Mouse (Mus musculus) retina, adult 2 months (tissue): ENCODE measurements around the gene Gm49369.
A peak's percentile ranks its signal among the peaks of the same experiment; 100 is the strongest.
"Not testable (repeated sequence)": the region's sequence is repeated elsewhere in the genome, so short reads cannot be mapped to it uniquely, and the experiment has no call there.

Experiments
- DNase-seq: peaks from one replicate; pipeline ENCODE4 v3.0.0-alpha.2; 2012; ENCODE audit warnings: low read depth, low spot score

Gm49369 gene

DNA sequence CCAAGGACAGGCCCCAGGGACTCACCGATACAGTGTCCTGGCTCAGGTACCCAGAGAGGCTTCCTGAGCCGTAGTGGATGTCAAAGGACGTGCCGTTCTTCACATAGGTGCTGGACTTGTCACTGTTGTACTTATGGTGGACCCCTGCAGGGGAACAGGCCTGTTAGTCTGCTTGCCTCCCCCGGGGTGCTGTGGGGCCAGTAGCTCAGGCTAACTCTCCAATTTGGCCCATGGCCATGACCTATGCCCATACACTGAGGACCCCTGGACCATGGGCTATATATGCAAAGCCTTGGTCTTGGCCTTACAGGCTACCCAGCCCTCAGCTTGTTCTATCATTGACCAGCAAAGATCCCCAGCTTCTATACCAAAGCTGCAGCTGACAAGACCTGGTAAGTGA lies at the start of gene Gm49369:
TSS of gene Gm49369 (minus strand) at position 101 of the 400 bp plus-strand sequence.
- no peak for DNase-seq

DNA sequence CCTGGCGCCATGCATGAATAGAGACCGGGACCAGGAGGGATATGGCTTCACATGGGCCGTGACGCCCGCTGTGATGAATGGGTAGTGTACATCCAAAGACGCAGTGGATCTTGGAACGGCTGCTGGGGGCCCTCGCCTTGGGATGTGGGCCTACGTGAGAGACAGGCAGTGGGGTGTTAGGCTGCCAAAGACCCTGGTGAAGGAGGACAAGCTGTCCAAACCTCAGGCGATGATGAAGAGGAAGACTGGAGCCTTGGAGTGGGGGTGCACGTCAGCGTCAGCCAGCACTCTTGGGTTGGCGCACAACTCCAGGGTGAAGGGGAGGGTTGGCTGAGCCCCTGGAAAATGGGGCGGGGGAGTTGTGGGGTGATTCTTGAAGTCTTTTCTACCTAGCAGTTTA lies 48.6 kb upstream of the Gm49369 start:
- DNase-seq, result no peak

DNA sequence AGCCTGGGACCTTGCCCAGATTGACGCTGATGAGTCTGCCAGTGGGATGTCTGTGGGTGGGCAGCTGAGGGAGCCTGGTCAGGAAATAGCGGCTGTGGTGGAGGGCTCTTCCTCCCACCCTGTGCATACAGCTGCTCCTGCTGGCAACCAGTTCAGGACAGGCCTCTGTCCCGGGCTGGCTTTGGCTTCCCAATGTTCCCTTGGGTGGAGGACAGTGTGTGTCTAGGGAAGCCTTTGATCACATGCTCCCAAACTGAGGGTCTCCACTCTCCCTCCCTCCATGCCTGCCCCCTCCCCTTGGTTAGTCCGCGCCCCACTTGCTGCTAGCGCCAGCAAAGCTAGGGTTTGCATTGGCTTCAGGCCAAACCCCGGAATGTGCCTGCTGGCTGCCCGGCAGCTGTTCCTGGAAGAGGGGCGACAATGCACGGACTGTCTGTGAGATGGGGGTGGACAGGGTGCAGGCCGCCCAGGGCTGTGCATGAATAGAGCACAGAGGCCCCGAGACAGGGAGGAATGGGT lies 47.8 kb upstream of the Gm49369 start:
- DNase-seq, result no peak

DNA sequence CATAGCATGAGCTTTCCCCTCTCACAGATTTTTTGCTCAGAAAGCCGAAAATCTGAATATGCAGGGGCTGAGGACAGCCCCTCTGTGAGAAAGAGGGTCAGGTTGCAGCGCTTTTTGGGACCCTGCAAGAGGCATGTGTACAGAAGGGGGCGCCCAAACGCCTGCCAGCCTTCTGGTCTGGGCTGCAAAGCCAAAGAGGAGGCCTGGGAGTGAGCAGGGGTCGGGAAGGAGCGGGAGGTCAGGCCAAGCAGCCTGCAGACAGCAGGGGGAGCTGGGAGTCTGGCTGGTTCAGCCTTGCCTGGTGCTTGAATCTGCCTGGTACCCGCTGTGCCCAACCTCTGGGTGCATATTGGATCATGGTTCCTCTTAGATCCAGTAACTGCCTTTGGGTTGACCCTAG lies 45.7 kb upstream of the Gm49369 start:
- no peak for DNase-seq

DNA sequence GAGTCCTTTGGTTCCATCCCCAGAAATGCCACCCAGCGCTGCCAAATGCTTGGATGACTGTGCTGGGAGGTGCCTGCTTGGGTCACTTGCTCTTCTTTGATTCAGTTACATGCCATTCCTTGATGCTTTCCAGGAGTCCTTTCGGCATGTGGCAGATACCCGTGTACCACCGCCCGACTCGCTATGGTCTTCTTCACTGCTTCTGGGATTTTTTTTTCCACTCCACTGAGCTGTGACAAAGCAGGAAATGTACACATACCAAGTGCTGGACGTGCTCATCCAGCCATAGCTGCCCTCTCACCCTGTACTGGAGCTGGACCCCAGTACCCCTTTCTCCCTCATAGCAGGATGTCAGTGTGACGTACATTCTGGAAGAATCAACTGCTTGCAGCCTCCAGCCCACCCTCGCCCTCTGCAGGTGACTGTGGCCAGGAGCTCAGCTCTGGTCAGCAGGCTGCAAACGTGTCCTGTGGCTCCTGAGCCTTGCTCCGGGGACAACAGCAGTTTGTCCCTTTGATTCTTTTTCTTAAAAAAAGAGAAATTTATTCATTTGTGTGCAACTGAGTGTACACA lies 43.3 kb upstream of the Gm49369 start:
- DNase-seq, result peak; percentile 11

DNA sequence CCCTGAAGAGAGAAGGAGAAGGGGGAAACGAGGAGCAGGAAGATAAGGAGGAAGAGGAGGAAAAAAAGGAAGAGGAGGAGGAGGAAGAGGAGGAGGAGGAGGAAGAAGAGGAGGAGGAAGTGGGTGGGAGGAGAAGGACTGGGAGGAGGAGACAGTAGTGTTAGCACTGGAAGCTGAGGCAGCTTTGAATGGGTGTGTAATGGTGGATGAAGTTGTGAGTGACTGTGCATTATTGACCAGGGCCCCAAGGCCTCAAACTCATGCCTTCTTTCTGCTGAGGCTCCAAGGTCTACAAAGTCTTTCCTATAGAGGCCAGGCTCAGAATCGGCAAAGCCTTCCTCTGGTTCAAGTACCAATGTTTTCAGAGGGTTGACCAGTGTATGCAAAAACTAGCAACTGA lies 39.4 kb upstream of the Gm49369 start:
- DNase-seq, result no peak

DNA sequence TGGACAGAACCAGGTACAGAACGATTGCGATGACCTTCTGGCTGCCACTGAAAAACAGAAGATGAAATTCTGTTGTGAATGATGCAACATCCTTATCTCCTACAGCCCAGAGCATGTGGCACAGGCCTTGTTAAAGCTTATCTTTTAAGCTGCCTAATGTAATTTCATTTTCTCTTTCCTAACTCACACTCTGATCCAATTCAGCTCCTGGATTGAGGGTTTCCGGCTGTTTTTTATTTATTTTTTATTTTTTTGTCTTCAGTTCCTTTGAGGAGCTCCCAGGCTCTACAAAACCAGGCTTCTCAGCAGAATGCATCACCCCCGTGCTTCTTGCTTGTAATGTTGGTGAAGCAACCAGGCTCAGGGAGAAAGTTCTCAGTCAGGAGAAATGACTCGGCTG lies 37.4 kb upstream of the Gm49369 start:
- DNase-seq, result no peak

DNA sequence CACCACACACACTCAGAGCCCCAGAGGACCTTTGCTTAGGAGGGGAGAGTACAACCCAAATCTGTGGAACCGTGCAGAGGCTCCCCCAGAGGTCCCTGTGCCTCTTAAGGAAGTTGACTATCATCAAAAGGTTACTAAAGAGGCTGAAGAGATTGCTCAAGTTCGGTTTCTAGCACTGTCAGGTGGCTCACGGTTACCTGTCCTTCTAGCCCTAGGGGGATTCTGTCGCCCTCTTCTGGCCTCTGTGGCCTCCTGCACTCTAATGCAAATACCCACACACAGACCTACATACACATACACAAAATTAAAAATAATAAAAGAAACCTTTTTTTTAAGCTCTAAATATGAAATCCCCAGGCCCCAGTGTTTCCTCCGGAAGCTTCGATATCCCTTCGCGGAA lies 36.2 kb upstream of the Gm49369 start:
- DNase-seq, result no peak

DNA sequence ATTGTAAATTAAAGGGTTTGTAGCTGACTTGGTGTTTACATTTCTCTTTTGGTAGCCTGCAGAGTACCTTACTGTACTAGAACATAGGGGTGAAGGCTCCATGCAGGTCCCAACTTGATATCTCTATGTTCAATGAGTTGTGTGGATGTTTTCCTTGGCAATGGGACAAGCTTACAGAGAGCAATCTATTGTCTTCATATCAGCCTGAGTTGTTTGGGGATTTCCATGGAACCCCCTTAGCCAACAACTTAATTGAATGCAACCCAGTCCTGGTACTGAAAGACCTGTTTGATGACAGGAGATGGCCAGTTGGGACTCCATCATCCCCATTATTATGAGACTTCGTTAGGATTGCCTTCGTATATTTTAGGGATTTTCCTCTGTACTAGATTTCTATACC lies 35.6 kb upstream of the Gm49369 start:
- DNase-seq, result no peak

DNA sequence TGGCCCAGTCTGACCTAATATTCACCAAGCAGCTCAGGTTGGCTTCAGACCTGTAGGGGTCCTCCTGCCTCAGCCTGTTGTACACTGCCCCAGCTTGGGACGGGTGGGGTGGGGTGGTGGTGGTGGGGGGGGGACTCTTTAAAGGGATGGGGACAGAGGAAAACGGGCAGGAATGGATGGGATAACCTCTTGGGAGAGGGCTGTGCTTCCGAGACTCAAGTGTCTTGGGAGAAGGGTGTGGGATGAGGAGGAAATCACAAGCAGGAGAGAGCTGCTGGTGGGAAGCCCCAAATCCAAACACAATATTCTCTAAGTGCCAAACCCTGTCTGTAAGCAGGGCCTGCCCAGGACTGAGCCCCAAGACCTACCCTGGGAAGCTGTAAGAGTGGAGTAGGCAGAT lies 33.8 kb upstream of the Gm49369 start:
- no peak for DNase-seq

DNA sequence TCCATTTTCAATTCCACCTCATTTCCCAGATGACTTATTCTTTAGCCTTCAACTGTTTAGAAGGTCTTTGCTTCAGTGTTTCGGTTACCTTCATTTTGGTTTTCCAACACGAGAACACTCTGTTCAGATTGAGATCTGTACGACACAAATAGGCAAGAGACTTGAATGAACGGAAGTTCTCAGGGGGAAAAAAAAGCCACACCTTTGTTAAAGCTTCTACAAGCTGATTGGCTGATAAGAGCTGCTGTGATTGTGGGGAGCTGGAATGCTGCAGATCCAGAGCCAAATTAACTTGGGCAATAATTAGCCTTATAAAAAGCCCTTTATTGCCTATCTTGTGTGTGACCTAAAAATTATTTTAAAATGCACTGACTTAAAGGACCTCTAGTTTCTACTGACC lies 32.8 kb upstream of the Gm49369 start:
- no peak for DNase-seq

DNA sequence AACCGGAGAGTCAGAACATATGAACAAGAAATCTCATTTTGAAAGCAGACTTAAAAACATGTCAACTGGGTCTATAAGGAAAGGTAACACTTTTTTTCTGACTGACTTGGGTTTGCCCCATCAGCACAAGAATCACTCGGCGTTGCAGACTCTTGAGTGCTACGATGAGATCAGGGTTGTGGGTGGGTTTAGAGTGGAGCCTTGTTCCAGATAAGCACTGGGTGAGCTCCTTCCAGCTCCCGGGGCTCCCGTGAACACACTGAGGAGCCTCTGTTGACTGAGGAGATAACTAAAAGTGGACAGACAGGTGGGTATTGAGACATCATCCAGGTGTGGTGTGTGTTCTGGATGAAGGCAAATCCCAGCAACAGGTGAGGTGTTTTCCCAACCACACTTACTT lies 30.8 kb upstream of the Gm49369 start:
- no peak for DNase-seq

DNA sequence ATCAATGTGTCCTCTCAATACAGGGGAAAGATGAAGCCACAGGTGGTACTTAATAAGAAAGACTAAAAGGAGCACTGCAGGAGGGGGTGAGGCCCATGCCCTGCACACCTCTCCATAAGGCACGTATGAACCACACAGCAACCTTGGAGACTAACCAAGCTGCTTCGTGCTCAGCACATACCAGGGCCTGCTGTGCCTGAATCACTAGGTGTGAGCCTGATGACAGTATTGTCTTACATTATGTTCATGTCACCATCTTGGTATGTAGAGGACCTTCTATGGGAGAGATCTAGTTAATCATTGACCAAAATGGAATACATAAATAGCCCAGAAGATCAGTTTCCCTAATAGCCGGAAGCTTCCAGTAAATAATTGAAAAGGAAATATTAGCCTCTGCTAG lies 27.1 kb upstream of the Gm49369 start:
- no peak for DNase-seq

DNA sequence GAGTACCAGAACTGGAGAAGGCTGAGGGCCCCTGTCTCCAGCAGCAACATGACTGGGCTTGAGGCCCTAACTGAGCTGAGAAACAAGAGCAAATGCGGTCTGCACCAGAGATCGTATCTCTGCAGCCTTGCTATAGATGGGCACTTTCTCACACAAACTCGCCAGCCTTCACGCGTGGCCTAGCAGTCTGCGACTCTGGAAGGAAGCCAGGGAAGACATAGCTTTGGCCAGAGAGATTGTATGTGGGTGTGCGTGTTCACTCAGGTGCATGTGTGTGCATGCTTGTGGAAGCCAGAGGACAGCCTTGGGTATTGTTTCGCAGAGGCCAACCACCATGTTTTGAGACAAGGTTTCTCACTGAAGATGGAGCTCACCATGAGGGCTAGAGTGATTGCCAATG lies 26.2 kb upstream of the Gm49369 start:
- no peak for DNase-seq

DNA sequence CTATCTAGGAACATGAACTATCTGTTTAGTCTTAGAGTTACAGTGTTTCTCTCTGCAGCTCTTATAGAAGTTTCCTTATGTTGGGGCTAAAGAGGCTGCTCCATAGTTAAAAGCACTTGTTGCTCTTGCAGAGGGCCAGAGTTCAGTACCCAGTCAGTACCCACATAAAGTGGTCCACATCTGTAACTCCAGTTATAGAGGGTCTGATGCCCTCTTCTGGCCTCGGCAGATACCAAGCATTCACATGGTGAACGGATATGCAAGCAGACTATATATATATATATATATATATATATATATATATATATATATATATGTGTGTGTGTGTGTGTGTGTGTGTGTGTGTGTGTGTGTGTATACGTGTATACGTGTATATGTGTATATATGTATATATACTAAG lies 25.5 kb upstream of the Gm49369 start:
- DNase-seq, result no peak

DNA sequence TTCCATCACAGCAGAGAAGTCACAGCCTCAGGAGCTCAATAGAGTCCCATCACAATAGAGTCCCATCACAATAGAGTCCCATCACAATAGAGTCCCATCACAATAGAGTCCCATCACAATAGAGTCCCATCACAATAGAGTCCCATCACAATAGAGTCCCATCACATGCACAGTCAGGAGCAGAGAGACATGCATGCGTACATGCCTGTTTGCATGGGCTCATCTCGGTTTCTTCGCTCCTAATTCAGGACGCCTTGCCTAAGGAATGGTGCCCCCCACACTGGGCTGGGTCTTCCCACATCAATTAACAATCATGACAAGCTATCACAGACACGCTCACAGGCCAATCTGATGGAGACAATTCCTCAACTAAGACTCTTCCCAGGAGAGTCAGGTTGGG lies 22.7 kb upstream of the Gm49369 start:
- not testable (repeated sequence) for DNase-seq

DNA sequence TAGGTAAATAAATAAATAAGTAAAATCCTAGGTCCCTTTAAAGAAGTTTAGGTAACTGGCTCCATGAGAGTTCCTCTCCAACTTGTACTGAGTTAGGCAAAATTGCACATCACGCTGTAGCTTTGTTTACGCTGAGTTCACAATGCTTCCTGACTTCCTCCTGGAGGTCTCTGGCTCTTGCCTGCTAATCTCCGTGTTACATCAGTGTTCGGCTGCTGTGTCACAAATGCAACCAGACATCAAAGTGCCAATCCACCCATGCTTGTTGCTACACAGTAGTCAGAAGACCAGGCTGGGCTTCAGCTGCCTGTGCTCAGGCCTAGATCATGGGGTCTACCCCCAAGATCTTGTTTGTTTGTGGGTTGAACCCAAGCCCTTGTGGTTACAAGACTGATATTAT lies 21.1 kb upstream of the Gm49369 start:
- DNase-seq, result no peak

DNA sequence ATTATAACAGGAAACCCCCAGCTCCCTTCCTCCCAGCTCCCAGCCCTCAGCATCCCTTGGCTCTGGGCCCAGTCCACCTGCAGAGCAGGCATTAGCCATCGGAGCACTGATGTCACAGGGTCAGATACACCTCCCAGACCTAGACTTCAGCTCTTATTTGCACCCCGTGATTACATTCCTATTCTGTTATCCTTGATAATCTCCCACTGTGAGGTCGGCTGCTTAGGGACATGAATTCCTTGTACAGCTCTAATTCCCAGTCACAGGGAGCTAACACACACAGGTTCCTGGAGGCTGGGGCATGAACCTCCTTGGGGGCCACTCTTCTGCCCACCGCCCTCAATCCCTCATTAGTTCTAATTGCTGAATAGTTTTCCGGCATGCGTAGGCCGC lies 18.3 kb upstream of the Gm49369 start:
- peak; percentile 20 for DNase-seq

DNA sequence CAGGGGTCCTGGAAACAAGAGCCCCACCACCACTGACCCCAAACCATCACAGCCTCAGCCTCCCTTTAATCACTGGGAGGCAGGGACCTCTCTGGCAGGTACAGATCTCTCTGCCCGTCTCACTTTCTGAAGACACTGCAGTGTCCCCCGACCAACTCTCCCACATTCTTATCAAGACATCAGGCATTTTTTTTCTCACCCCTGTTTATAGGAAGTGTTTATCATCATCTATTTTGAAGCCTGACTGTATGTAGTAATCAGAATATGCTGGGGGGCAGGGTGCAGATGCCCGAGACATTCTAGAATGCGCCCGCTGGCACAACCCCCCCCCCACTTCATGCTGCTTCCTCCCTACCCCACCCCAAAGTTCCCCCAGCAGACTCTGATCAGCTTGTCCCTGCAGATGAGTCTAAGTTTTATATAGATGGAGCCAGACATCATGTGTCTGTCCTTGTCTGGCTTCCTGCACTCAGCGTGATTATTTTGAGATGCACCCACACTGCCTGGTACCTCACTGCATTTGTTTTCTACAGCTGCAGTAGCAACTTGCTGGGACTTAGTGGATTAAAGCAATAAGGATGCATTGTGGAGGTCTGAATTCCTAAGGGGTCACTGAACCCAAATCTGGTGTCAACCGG lies 17.8 kb upstream of the Gm49369 start:
- no peak for DNase-seq

DNA sequence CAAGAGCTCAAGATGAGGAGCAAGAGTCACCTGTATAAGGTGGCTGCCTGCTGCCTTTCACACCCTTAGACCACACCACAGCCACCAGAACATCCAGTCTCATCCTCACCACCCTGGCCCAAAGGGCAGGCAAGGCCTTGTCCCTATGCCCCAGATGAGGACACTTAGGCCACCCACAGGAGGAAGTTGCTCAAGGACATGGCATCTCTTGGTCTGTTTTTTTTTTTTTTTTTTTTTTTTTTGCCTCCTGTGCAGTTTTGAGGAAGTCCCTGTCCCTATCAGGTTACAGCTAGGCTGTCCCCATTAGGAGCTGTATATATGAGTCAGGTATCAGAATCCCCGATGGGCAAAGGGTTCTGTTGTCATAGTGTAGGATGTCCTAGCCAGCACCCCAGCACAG lies 16.8 kb upstream of the Gm49369 start:
- no peak for DNase-seq

DNA sequence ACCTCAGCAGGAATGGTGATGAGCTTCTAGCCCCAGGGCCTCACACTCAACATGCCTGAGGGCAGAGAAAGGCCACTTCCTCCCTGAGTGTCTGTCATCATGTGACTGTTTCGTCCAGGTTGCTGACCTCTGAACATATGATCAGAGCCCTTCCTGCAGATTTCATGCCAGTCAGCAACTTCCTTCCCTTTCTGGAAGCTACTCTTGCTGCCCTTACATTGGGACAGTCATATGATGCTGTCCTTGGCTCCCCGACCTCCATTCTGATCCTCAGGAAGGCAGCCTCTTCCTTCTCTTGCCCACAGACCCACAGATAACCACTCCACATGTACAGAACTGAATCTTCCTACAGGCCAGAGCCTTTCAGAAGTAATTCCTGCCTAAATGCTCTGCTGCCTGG lies 15.6 kb upstream of the Gm49369 start:
- no peak for DNase-seq

DNA sequence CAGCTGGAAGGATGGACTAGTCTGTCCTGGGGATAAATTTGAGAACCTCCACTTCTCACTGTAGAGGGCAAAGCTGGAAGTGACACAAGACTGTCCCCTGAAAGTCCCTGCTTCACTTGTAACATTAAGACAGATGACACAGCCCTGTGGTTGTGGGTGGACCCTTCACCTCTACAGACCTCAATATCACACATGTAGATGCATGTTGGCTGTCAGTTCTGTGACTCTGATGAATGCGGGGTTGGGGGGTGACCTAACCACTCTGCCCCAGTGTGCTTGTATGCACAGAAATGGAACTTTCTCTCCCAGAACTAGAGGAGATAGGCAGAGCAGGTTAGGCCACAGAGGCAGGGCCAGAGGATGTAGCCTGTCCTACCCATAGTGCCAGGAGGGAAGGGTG lies 14.1 kb upstream of the Gm49369 start:
- no peak for DNase-seq

DNA sequence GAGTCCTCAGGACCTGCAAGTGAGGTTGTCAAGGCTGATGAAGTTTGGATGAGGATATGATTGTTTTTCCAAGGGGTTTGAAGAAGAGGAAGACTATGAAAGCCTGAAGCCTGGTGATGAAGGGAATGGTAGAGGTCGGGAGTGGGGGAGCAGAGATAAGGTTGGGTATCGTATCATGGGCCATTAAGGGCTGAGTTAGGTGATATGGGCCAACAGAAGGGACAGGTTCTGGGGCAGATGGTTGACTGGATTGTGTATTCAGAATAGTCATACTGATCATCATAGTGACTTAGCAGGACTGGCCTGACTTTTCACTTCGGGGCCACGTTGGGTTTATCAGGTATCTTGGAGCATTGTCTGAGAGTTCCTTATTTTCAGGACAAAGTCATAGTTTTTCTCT lies 13.0 kb upstream of the Gm49369 start:
- no peak for DNase-seq
